Mouse (Mus musculus): ENCODE results near the gene Hdac7.
"Not testable (repeated sequence)": the region's sequence is repeated elsewhere in the genome, so short reads cannot be mapped to it uniquely, and the experiment has no call there.

Gene Hdac7

DNA sequence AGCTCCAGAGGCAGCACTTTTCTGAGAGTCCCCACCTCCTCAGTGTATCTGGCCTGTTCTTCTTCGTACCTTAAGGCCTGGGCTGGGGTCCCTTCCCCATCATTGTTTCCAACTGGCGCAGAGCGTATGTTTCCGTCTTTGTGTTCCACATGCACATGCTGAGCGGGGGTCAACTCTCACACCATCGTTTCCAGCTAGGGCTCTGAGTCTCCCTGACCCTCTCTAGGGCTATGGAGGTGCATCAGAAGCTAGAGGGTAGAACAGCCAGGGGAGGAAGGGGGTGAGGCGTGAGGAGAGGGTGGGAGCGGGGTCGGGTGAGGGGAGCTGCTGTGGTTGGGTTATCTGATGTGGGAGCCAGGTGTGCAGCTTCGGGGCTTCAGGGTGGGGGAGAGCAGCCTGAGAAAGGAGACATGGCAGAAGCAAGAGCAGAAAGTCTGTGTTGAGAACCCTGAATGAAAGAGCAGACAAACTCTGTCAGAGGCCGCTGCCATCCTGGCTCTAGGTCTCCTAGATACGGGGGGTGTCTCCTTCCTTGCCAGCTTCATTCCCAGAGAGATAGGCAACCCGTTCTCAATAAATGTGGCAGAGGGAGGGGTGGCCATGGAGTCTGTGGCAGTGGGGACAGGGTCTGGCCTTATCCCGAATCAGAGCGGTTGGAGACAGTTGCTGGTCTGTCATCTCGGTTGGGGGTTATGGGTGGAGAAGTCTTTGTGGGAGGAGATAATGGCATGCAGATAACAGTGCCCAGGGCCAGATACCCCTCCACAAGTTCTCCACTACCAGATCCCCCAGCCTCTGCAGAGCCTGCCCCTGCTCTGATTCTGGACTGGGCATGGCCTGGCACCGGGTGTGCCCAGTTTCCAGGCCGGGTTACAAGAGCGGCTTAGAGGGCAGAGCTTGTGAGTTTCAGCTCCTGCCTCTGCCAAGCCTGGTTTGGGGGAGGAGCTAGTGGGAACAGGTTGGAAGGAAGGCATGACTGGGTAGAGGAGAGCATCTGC, at the start of gene Hdac7:
TSS of gene Hdac7 (minus strand) at position 466 of the 998 bp plus-strand sequence.
- DNase-seq: no peak

DNA sequence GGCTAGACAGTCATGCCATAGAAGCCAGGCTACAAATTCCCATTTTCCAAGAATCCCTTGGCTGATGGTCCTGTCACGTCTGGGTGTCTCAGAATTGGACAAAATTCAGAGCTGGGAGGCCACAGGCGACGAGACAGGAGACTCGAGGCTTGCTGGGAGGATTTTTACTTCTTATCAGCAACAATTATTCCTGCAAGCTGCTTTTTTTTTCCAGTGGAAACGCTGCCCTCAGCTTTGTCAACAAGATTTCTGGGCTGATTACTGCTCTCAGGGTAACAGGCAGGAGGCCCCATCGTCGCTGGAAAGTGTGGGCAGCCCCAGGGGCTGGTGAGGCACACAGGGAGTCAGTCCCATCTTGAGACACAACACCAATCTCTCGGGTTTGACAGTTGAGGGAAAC, 48.2 kb upstream of the Hdac7 start:
- no peak for DNase-seq

DNA sequence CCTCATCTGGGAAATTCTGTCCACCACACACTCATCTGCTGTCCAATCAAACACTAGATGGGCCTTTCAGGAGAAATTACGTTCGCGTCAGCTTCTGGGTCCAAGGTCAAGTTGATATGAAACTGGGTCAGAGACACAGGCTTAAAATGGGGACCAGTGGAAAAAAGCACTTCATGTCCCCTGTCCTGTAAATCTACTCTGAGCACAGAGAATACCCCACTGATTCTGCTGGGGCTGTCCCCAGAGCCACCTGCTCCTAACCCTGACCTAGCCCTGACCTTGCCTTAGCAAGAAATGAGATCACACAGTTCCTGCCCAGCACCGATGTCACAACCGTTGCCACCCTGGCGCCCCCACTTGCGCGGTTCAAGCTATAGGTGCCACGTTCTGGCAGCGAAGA, 46.1 kb upstream of the Hdac7 start:
- DNase-seq: no peak

DNA sequence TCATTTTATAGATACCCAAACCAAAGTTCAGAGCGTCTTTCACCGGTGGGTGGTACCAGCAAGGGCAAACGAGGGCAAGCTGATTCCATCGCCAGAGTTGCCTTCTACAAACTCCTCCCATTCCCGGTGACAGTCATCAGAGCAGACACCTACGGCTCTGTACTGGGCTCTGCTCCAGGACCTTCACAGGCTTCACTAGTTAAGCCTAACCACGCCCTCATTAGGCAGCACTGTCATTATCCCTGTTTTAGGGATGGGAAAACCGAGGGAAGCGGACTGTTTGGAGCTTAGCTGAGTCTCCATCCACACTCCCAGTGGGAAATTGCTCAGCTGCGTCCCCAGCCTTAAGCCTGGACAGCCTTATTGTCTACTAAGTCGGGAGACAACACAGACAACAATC, 45.7 kb upstream of the Hdac7 start:
- no peak for DNase-seq

DNA sequence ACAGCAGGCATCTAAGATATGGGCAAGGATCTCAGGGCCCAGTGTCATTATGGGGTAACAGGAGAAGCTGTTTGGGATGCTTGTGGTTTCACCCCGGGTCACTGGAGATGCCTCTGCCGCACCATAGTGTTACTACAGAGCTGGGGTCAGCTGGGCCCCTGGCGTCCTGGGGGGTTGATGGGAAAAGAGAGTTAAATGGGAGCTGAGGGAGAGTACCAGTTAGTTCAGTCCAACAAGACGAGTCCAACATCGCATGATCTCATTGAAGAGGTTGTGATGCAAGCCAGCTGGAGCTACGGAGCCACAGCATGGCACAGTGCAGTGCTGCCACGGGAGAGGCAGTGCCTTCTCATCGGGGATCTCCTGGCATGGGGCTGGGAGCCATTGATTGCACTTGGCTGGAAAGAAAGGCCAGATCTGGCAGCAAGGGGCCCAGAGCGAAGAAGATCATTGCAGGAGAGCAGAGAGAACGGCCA, 43.3 kb upstream of the Hdac7 start:
- no peak for DNase-seq

DNA sequence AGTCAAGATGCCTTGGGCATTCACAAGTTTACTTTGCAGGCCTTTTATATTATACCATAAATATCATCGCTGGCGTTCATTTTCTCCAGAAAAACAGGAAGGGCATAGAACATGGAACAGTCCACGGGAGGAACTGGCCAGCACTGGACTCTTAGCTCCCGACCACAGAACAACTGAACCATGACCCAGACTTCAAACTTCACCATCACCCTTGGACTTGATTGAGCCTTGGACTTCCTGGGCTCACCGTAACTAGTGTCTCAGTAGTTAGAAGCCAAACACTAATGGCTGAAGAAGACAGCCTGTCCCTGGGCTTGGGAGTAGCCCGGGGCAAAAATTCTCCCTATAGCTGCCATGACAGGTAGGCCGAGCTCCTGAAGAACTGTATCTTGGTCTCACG, 37.1 kb upstream of the Hdac7 start:
- DNase-seq: no peak

DNA sequence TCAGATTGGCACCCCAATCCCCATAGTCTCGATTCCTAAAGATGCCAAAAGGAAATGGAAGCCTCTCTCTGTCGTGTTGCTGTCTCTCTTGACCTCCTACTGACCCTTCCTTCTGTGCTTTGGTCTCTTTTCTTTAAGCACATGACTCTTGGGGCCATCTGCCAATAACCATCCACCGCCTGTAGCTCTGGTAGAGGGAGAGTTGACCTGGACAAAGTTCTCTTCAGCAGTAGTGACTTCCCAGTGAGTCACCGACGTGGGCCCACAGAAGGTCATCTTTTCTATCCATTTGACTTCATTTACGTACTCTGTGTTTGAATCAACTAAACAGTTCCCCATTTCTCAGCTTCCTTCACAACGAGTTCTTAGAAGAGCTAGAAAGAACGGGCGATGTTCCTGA, 36.1 kb upstream of the Hdac7 start:
- DNase-seq: no peak

DNA sequence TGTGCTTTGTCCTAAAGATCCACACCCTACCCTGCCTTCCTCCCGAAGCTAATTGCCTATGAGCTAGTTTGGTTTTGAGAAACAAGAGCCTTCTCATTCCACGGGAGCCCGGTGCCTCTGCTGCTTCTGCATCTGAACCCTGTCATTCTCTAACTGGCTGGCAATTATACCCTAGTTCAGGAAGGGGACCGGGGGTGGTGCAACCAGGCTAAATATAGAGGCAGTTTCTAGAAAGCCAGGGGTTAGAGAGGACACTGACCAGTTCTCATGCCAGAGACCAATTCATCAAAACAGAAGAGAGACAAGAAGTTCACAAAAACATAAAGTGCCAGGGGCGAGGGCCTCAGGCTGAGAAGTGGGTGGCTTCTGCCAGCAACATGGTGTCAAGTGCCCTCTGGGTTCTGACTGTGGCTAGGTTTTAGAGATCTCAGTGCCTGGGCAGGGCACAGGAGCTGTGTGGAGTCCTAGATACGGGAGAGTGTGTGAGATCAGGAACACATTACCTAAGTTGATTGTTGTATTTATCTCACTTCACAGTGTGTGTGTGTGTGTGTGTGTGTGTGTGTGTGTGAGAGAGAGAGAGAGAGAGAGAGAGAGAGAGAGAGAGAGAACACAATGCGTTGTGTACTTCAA, 34.5 kb upstream of the Hdac7 start:
- no peak for DNase-seq

DNA sequence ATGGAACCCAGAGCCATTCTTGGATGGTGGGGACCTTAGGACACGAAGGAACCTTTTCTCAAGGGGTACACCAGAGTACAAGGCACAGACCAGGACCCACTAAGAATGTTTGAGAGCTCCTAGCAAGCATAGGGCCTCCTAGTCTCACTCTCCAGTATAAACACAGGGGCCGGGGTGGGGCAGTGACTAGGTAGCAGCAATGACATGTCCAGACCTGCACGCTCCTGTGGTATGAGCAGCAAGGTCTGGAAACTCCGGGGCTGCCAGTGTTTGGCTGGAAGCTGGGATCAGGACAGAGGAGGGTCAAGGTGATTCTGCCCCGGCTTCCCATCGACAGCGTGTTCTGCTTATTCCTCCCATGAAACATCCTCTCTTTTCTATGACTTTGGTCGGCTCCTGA, 31.5 kb upstream of the Hdac7 start:
- DNase-seq: no peak

DNA sequence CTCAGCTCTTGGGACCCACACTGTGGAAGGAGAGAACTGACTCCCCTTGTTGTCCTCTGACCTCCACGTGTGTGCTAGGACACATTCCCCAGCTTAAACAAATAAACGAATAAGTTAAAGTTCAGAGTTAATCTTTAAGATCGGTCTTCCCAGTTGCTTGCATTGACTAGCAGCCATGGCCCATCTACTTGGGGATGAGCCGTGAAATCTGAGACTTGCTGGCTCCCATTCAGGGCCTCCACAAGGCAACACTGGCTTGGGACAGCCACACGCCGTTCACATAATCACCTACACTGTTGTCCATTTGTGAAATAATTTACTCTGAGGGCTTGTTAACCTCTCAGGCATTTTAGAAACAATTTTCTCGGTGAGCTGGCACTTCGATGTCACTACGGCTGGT, 29.4 kb upstream of the Hdac7 start:
- DNase-seq: no peak

DNA sequence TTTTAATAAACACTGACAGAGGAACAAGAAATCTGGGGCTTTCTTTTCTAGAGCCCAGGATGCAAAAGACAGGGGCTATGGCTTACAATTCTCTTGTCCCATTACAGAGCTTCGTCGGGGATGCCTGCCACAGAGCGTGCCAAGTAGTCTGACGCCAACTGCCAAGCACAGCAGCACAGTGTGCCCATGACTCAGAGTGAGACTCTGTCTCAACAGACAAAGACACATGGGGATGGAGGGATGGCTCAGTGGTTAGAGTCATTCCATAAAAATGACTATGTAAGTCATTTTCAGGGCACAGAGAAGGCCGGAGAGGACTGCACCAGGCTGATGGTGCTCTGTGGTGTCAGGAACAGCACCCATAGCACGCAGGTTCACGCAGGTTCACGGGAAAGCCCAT, 27.9 kb upstream of the Hdac7 start:
- no peak for DNase-seq

DNA sequence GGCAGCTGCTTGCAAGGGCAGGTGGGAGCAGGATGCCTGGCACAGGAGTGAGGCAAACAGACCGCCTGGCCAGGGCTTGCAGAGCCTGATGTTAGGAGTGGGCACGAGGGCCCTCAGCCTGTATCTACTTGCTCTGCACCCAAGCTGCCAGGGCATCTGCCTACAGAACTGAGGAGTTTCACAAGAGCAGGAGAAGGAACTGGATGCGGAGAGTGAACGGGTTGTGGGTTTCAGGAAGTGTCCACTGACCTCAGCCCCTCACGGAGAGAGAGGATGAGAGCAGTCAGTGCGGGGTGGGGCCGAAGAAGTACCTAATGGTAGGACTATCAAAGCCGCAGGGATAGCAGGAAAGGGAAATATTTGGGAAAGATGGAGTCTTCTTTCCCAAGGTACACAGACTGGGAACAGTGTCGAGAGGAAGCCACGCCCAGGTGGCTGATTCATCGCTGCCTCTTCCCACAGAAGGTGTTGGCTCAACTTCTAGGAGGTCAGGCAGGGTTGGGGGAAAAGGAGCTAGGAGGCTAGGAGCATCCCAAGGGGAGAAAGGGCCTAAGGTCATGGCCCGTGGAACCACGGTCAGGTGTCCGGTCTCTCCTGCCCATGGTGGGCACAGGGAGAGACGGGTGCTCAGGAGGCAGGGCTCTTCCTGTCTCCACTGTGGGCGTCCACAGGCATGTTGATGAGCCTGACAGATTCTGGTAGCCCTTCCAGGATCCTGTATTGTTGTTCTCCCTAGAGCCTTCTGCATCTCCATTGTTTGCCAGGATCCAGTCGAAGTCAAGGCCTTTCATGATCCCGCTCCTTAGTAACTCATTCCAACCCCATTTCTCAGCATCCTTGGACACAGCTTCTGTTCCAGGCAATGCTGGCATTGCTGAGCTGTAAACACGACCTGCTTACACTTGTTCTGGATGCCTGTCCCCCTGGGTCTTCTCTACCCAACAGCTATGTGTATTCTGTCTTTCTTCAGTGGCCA, 27.0 kb upstream of the Hdac7 start:
- no peak for DNase-seq

DNA sequence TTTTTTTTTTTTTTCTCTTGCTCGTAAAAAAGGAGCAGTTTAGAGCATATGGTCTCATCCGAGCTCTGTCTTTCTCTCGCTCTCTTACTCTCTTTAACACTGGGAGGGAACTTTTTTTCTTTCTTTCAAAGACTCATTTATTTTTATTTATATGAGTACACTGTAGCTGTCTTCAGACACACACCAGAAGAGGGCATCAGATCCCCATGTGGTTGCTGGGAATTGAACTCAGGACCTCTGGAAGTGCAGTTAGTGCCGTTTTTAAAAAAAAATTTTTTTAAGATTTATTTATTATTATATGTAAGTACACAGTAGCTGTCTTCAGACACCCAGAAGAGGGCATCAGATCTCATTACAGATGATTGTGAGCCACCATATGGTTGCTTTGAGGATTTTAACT, 25.8 kb upstream of the Hdac7 start:
- DNase-seq: not testable (repeated sequence)

DNA sequence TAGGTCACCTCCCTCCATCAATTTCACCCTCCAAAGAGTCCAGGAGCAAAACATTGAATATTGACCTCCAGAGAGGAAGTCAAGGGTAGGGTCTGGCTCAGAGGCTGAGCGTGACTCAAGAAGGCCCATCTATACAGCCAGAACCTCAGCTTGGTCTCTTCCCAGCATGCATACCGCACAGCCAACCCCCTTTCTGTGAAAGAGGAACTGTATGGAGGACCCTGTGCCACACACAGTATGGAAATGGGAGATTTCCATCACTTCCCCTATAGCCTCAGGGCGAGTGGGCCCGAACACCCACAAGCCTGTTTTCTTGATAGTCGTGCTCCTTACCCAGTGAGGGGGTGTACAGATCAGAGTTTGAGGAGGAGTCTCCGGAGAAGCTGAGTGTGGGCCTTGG, 24.7 kb upstream of the Hdac7 start:
- DNase-seq: no peak

DNA sequence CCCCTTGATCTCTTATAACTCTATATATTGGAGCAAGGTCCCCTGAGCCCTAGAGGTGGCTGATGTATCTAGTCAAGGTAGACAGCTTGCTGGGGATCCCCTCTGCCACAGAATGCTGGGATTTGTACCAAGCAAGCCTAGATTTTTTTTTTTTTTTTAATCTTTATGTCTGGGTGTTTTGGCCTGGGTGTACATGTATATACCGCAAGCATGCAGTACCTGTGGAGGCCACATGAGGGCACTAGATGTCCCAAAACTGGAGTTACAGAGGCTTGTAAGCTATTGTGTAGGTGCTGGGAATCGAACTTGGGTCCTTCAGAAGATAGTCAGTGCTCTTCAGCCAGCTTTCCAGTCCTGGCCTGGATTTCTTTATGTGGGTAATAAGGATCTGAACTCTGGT, 21.7 kb upstream of the Hdac7 start:
- no peak for DNase-seq

DNA sequence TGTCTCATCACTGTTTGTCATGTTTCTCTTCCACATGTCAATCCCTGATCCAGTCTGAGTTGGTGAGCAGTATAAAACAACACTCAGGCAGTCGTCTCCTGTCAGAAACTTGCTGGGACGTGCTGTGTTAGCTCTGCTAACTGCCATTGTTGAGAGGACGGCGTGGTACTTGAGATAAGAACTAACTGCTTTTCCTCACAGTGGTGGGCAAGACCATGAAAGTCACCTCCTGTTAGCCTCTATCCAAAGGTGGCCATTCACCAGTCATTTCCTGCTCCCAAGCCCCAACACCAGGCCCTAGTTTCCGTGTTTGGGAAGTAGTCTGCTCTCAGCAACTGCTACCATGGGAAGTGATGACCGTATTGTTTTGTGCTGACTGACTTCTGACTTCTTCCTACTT, 20.9 kb upstream of the Hdac7 start:
- DNase-seq: no peak

DNA sequence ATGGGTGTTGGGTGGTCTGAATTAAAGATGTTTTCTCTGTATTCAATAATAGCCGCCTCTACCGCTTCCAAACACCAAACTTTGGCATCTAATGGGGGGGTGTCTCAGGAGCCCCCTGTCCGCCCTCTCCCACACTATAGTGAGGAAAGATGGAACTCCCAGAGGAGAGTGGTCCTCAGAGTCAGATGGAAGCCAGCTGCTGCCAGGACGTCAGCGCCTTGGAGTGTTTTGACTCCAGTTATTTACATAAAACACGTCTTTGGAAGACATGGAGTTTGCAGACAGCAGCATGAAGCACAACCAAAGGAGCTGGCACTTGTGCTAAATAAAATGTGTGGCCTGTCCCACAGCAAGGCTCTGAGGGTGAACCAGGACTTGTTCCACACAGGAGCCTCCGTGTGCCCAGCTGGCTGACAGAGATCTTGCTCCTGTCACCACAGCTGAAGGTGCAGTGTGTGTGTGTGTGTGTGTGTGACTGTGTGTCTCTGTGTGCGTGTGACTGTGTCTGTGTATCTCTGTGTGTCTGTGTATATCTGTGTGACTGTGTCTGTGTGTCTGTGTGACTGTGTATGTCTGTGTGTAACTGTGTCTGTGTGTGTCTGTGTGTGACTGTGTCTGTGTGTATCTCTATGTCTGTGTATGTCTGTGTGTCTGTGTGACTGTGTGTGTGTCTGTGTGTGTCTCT, 20.2 kb upstream of the Hdac7 start:
- DNase-seq: no peak

DNA sequence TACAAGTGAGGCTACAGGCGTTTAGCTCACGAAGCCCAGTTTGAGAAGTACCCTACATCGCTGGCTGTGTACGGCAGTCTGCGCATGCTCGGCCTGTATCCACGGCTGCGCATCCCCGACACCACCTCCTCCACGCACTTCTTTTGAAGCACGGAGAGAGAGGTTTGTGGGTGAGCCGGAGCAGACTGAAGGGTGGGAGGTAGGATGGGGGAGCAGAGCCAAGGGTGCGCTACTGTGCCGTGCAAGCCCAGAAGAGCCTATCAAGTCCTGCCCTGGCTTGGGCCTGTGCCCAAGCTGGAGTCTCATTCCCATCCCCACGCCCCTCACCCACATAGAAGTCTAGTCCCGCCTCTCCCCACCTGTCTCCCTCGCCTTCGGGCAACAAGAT, 19.2 kb upstream of the Hdac7 start:
- no peak for DNase-seq

DNA sequence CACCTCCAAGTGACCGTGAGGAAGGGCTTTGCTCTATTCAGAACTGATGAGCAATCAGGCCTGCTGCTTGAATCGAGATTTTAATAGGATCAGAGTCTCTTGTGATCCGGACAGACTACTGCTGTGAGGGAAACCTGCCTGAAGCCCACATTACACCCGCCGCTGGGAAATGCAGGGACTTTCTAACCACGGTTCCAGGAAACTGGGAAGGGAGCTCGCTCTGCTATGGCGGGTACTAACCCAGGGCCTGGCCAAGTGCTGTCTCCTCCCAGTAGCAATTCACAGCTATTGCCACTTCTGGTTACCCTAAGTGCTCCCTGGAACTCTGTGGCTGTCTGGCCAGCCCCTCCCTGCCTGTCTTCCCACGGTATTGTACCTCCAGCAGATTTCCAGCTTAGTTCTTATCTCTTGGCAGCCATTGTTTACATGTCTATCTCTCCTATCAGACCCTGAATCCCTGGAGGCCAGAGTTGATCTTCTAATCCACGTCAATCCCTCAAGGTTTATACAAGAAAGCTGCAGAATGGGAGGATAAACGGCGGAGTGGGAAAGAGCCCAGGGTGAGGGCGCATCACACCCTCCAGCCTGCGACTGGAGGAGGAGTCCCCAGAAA, 18.7 kb upstream of the Hdac7 start:
- DNase-seq: no peak

DNA sequence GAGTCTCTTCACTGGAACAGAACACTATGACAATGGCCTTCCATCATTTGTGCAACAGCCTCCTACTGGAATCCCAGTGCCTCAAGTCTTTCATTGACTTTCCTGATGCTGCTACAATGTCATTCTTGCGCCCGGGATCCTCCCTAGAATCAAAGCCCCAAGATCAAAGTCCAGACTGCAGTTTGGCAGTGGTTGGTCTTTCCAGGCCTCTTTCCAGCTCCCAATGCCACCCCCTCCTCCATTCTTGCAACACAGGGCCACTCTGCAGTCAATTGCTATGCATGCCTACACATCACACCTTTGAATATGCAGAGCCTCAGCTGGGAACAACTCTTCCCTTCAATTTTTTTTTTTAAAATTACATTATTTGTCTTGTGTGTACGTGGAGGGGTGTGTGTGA, 16.1 kb upstream of the Hdac7 start:
- DNase-seq: no peak

DNA sequence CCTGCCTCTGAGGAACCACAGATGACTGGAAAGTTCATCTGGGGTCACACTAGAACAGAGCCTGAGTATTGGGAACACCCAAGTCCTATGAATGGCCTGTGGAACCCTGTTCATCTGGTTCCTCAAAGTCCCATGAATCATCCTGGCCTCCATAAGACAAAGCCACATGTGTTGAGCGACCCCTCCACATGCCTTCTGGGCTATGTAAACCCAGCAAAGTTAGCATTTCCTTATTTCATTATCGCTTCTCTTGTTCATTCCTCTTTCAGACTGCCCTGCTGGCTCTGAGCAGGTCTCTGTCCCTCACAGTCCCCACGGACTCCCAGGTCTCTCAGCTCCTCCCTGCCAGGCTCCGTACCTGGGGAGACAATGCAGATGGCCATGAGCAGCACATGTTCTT, 14.1 kb upstream of the Hdac7 start:
- DNase-seq: no peak

DNA sequence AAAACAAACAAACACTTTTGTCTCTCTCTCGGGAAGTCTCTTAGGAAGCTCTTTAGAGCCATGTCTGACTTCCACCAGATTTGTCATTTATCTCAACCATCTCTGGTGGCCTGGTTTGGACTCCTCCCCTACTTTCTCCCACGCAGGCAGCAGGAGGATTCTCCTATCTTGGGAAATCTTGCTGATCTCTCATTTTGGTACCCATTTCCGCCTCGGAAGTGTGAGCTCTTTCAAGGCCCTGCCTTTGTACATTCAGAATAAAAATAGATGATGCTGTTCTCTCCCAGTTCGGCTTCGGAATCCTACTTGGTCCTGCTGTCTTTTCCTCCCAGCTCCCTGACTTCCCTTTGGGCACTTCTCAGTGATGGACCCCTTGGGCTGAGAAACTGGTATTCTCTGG, 10.2 kb upstream of the Hdac7 start:
- DNase-seq: no peak
